Mouse (Mus musculus): Measurements from ENCODE around the gene Timm23. TPM values are rescaled to one million over a fixed set of nuclear protein-coding genes. Genes with fewer than 3 reads are reported as not detected.

The Timm23 gene
- polyA plus RNA-seq, 1 experiment from 2014 or later = 160 TPM

DNA sequence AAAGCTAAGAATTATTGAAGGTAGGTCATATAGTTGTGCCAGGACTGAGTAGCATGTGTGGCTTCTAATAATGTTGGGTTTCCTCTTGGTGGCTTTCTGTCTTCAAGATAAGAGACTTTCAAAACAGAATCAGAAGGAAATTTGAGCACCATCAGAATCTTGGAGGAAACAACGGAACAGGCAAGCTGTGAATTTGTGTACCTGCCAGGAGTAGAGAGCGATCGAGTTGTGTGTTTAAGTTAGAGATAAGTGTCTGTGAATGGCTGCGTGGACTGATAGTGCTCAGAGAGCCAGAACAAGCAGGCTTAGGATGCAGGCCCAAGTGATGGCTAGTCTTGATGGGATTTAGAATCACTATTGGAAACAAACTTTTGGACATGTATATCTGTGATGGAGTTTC lies 69.9 kb downstream of the Timm23 start:
- Histone ChIP-seq H3K27ac (ENCODE audit: low read length) (no peak overlapping the region), H3K27me3 (replicated peaks; ENCODE audit: insufficient read depth, low read length) (0 out of 2 replicates have a peak, but pooled peaks cover 3% of the 10 kb centered on the region), H3K4me1 (ENCODE audit: insufficient read depth, low read depth, low read length) (no peaks in the 10 kb centered on the region), H3K9ac (replicated peaks; ENCODE audit: low read depth) (no peak overlapping the region), H3K4me3 (ENCODE audit: low read depth, low read length) (no peak overlapping the region), H3K9me3 (ENCODE audit: low read length) (no peaks in the 10 kb centered on the region), H3K36me3 (ENCODE audit: insufficient read depth, low read length) (no peaks in the 10 kb centered on the region), H3K4me2 (replicated peaks; ENCODE audit: low read depth, low read length) (no peak overlapping the region)
- no peak for TF ChIP-seq CTCF (IDR thresholded peaks at IDR 0.05)
- TF ChIP-seq EP300 (IDR thresholded peaks at IDR 0.05) = no peak
- DNase-seq (ENCODE audit: low spot score) (no peak), ATAC-seq (no peak)
- 24% methylated on average over 4 of the region's 4 CpGs for WGBS

Other genes with a start within 250 kb of the Timm23 start
- gene Galnt15, start 172.9 kb downstream of the Timm23 start, polyA plus RNA-seq (2015; fragmentation: Nextera tagmentation; extraction: Ambion mirVana) = 0.44 and 0.73 TPM in 2 replicates
- gene Oxnad1, start 116.5 kb downstream of the Timm23 start, polyA plus RNA-seq (2015; fragmentation: Nextera tagmentation; extraction: Ambion mirVana) = 9.1 and 12.1 TPM in 2 replicates
- gene Dph3, start 116.2 kb downstream of the Timm23 start, polyA plus RNA-seq (2015; fragmentation: Nextera tagmentation; extraction: Ambion mirVana) = 70.5 and 81.6 TPM in 2 replicates
- gene Msmb, start 59.9 kb downstream of the Timm23 start, polyA plus RNA-seq (2015; fragmentation: Nextera tagmentation; extraction: Ambion mirVana) = not detected in 2 replicates
- 73.5 and 76.5 TPM in 2 replicates for gene Ncoa4, start 42.0 kb downstream of the Timm23 start, polyA plus RNA-seq (2015; fragmentation: Nextera tagmentation; extraction: Ambion mirVana)
- gene Parg, start 51 bp upstream of the Timm23 start, polyA plus RNA-seq (2015; fragmentation: Nextera tagmentation; extraction: Ambion mirVana) = 16.5 and 20.2 TPM in 2 replicates
- gene Ogdhl, start 120.1 kb upstream of the Timm23 start, polyA plus RNA-seq (2015; fragmentation: Nextera tagmentation; extraction: Ambion mirVana) = 1.1 and 1.2 TPM in 2 replicates
- gene 1700024G13Rik, start 186.5 kb upstream of the Timm23 start, polyA plus RNA-seq (2015; fragmentation: Nextera tagmentation; extraction: Ambion mirVana) = 7.8 and 9.5 TPM in 2 replicates

Measured in lung, postnatal 0 days (tissue).